Comparison of ENCODE assay signal across 10 mouse cellular contexts in genomic region chr2:148375326-148376150, GRCm38 (mm10). TPM values are rescaled to one million over a fixed set of nuclear protein-coding genes. Genes with fewer than 3 reads are reported as not detected.
DNase-seq lines count a peak whose midpoint lies in the region; ATAC-seq and TF ChIP-seq lines count a peak whose summit lies in the region.
"Had no signal": no experiment of that assay in that cellular context is flagged by ENCODE, and none has a peak within 500 bp of the region (broad histone marks: within the 10 kb centered on the region; RNA-seq: fewer than 3 reads in every experiment).

No protein-coding gene starts in this region.

- H3K4me2 ChIP-seq in kidney, embryonic 14.5 days (replicated peaks; ENCODE audit: low read depth, low read length): no peak overlapping the region
- H3K4me2 ChIP-seq: embryonic facial prominence, embryonic 13.5 days; lung, embryonic 15.5 days had no signal

- H3K27ac ChIP-seq in cortical plate, adult 2 months (ENCODE audit: insufficient read depth, low read length): no peak overlapping the region
- H3K27ac ChIP-seq in kidney, embryonic 14.5 days (ENCODE audit: low read depth, low read length): no peak overlapping the region
- H3K27ac ChIP-seq: embryonic facial prominence, embryonic 13.5 days; lung, embryonic 15.5 days had no signal

- no peaks in the 10 kb centered on the region for H3K36me3 ChIP-seq in kidney, embryonic 14.5 days (ENCODE audit: control insufficient read depth, insufficient read depth, low read length)
- H3K36me3 ChIP-seq: embryonic facial prominence, embryonic 13.5 days; lung, embryonic 15.5 days had no signal

- peak; percentile 40; the same call in 1 of the 2 replicates for TF ChIP-seq CTCF in cortical plate, adult 2 months (IDR thresholded peaks at IDR 0.05; ENCODE audit: extremely low read depth, insufficient read depth, low read length)

- H3K9me3 ChIP-seq in kidney, embryonic 14.5 days (ENCODE audit: control insufficient read depth, low read length): no peaks in the 10 kb centered on the region
- H3K9me3 ChIP-seq: embryonic facial prominence, embryonic 13.5 days; lung, embryonic 15.5 days had no signal

- H3K4me1 ChIP-seq in cortical plate, adult 2 months (ENCODE audit: control insufficient read depth, insufficient read depth, low read length): peaks cover 4% of the 10 kb centered on the region
- H3K4me1 ChIP-seq in kidney, embryonic 14.5 days (ENCODE audit: control insufficient read depth, insufficient read depth, low read length): no peaks in the 10 kb centered on the region
- H3K4me1 ChIP-seq: embryonic facial prominence, embryonic 13.5 days had no signal

- WGBS in kidney, embryonic 14.5 days: 65% methylated on average over 10 of the region's 10 CpGs

- ATAC-seq in kidney, embryonic 14.5 days (ENCODE audit: low FRiP score, low TSS enrichment): peak; percentile 68; the same call in 1 of the 2 replicates
- no peak for ATAC-seq in frontal cortex, adult (ENCODE audit: low TSS enrichment)

- H3K9ac ChIP-seq in kidney, embryonic 14.5 days (ENCODE audit: low read depth, low read length): no peak overlapping the region
- H3K9ac ChIP-seq: embryonic facial prominence, embryonic 13.5 days; lung, embryonic 15.5 days had no signal

- DNase-seq in layer of hippocampus, adult 11-12 months (ENCODE audit: low spot score): peak; percentile 22
- DNase-seq in layer of hippocampus, adult 8-10 months (ENCODE audit: low spot score in 2 of 2): no peak
- DNase-seq in NIH3T3 (ENCODE audit: low read depth): peak; percentile 52
- DNase-seq in mesoderm, embryonic 11.5 days (ENCODE audit: low read depth, low spot score): peak; percentile 55
- peak; percentile 48 to 49 for DNase-seq in thymus, postnatal 36 days

- no peaks in the 10 kb centered on the region for H3K27me3 ChIP-seq in kidney, embryonic 14.5 days (ENCODE audit: control insufficient read depth, insufficient read depth, low read length)
- H3K27me3 ChIP-seq: embryonic facial prominence, embryonic 13.5 days; lung, embryonic 15.5 days had no signal

- no peak for TF ChIP-seq POLR2A in cortical plate, adult 2 months (IDR thresholded peaks at IDR 0.05; ENCODE audit: extremely low read depth, insufficient read depth, low read length)

- no peak overlapping the region for H3K4me3 ChIP-seq in cortical plate, adult 2 months (ENCODE audit: insufficient read depth, low read length)
- H3K4me3 ChIP-seq in kidney, embryonic 14.5 days (ENCODE audit: low read length): no peak overlapping the region
- H3K4me3 ChIP-seq: embryonic facial prominence, embryonic 13.5 days; lung, embryonic 15.5 days had no signal

RNA-seq across cellular contexts. Expression of gene Sstr4, which starts 19.6 kb away (rescaled TPM):
- 10 to 100 TPM; 54.3 to 76.5 (median 65.3) TPM for total RNA-seq in layer of hippocampus, adult 8-10 months (2022)
- 21.9 and 25.7 TPM in 2 replicates for polyA plus RNA-seq in cortical plate, adult 2 months (2012; rRNA removed)
- 0.36 and 0.45 TPM in 2 replicates for polyA plus RNA-seq in kidney, embryonic 14.5 days (2014; fragmentation: Nextera tagmentation; extraction: Ambion mirVana)

RNA-seq across cellular contexts. Expression of gene Thbd, which starts 32.5 kb away (rescaled TPM):
- total RNA-seq in layer of hippocampus, adult 8-10 months (2022): 10 to 100 TPM in 1 of 4 experiments, 1 to 10 TPM in 3; 5.9 to 10.5 (median 7.9) TPM
- polyA plus RNA-seq in cortical plate, adult 2 months (2012; rRNA removed): 10.0 and 14.4 TPM in 2 replicates
- polyA plus RNA-seq in kidney, embryonic 14.5 days (2014; fragmentation: Nextera tagmentation; extraction: Ambion mirVana): 3.7 and 6.7 TPM in 2 replicates

Comparison
In these comparisons a context has a peak if more than half of its experiments do, and no peak if none do; other contexts are left out.
1. DNase-seq: peak in layer of hippocampus, adult 11-12 months (single experiment), NIH3T3 (single experiment), mesoderm, embryonic 11.5 days (single experiment) and thymus, postnatal 36 days (2 of 2); none in layer of hippocampus, adult 8-10 months (0 of 2).
2. RNA of gene Sstr4, which starts 19.6 kb away (polyA plus RNA-seq): 21.9 to 25.7 TPM in cortical plate, adult 2 months; 0.36 to 0.45 TPM in kidney, embryonic 14.5 days; every median in the first group is over 10 times any median in the second.